Mouse (Mus musculus) kidney, embryonic 15.5 days (tissue): ENCODE measurements around the gene Palld. TPM values are rescaled to one million over a fixed set of nuclear protein-coding genes. Genes with fewer than 3 reads are reported as not detected.

Experiments
- ATAC-seq: fragments of 200-750 bp; cut with Nextera tagmentation; replicated peaks from 2 replicates; pipeline ENCODE4 v1.8.0; 2017; ENCODE audit warnings: moderate TSS enrichment; ENCODE audit not compliant: low FRiP score
- H3K27ac ChIP-seq: fragments of 300-500 bp; sonication (generic); 2 replicates; pipeline ENCODE4 v1.5.1; 2015; ENCODE audit warnings: mild to moderate bottlenecking, inconsistent platforms
- H3K27me3 ChIP-seq: fragments of 300-500 bp; sonication (generic); 2 replicates; pipeline ENCODE4 v1.6.1; 2015; ENCODE audit warnings: inconsistent platforms
- H3K36me3 ChIP-seq: fragments of 300-500 bp; sonication (generic); 2 replicates; pipeline ENCODE4 v1.6.1; 2015; ENCODE audit warnings: inconsistent platforms
- H3K4me1 ChIP-seq: fragments of 300-500 bp; sonication (generic); 2 replicates; pipeline ENCODE4 v1.6.1; 2015; ENCODE audit warnings: inconsistent platforms
- H3K4me2 ChIP-seq: fragments of 300-500 bp; sonication (generic); 2 replicates; pipeline ENCODE4 v1.6.1; 2015; ENCODE audit warnings: moderate library complexity, mild to moderate bottlenecking, inconsistent platforms
- H3K4me3 ChIP-seq: fragments of 300-500 bp; sonication (generic); replicated peaks from 2 replicates; pipeline ENCODE4 v1.5.1; 2015; ENCODE audit warnings: mild to moderate bottlenecking, inconsistent platforms
- H3K9ac ChIP-seq: fragments of 300-500 bp; sonication (generic); 2 replicates; pipeline ENCODE4 v1.6.1; 2015; ENCODE audit warnings: mild to moderate bottlenecking, inconsistent platforms
- H3K9me3 ChIP-seq: fragments of 300-500 bp; sonication (generic); replicated peaks from 2 replicates; pipeline ENCODE4 v1.6.1; 2016; ENCODE audit warnings: inconsistent platforms
- whole genome bisulfite sequencing: fragments of 180-500 bp; shearing (Covaris S2); methylation state at CpG from one replicate; pipeline ENCODE4 v1.1.7; 2015; ENCODE audit warnings: mixed read lengths; 5-methylcytosine and 5-hydroxymethylcytosine counted together
- polyA plus RNA-seq: library from polyadenylated mRNA; unstranded; fragments of >200 nt; fragmentation: Nextera tagmentation; extraction: Ambion mirVana; gene quantifications from 2 replicates; pipeline ENCODE4 v1.2.1, GENCODE M21; 2015

Gene Palld
- polyA plus RNA-seq, 1 experiment from 2014 or later, result 76.7 TPM

- no peaks in the 10 kb centered on the region for H3K36me3 ChIP-seq
- H3K4me1 ChIP-seq, result no peaks in the 10 kb centered on the region
- H3K27ac ChIP-seq, result no peak overlapping the region
- 35% methylated on average over 5 of the region's 5 CpGs for WGBS
- no peaks in the 10 kb centered on the region for H3K27me3 ChIP-seq
- H3K9ac ChIP-seq, result no peak overlapping the region
- no peaks in the 10 kb centered on the region for H3K9me3 ChIP-seq
- H3K4me2 ChIP-seq, result no peak overlapping the region
- no peak for ATAC-seq
- no peak overlapping the region for H3K4me3 ChIP-seq
Observed at GRCm38 (mm10) chr8:61769340-61769879, 133.1 kb downstream of the Palld start.

- peaks cover 34% of the 10 kb centered on the region for H3K4me1 ChIP-seq
- WGBS, result 13% methylated on average over 8 of the region's 8 CpGs
- no peaks in the 10 kb centered on the region for H3K9me3 ChIP-seq
- H3K27me3 ChIP-seq, result peaks cover 11% of the 10 kb centered on the region; the same call in 1 of the 2 replicates
- peak overlapping the region; percentile 68 for H3K27ac ChIP-seq
- peak overlapping the region; percentile 61 for H3K9ac ChIP-seq
- peak overlapping the region; percentile 57 for H3K4me3 ChIP-seq
- H3K36me3 ChIP-seq, result no peaks in the 10 kb centered on the region
- peak; percentile 1; the same call in 1 of the 2 replicates for ATAC-seq
- H3K4me2 ChIP-seq, result peak overlapping the region; percentile 82
Observed at GRCm38 (mm10) chr8:61760190-61760578, 142.3 kb downstream of the Palld start.

DNA sequence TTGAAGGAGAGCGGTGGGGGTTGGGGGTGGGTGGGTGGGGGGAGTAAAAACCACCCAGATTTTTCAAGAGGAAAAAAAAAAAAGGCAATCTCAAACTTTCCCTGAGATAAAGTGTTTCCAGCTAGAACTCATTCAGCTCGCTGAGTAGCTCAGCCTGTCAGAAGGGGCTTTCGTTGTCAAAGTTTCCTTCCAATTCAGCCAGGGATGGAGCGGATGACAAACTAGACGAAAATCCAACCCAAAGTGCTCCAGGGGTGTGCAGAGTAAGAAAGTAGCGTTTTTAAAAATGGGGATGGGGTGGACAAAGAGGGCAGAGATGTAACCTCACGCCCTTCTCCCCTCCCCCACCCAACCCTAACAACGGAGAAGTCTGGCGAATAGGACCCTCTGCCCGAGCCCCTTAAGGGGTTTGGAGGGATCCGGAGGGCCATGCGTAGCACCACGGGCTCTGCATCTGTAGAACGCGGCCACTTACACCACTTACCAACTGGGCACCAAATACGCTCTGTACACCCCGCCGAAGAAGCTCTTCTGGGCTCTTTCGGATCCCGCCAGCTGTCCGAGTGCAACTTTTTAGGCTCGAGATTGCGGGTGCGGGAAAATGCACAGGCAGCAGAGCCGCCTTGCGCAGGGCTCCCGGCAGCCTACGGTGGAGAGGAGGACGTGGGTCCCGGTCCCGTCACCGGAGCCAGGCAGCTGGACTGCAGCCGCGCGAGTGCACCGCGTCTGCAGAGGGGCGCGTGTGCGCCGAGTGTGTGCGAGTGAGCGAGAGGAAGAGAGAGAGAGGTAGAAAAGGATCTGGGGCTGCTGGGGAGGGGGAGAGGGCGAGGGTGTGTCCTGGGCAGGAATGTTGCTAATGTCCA, 142.9 kb downstream of the Palld start:
- peak overlapping the region; percentile 82 for H3K4me2 ChIP-seq
- H3K36me3 ChIP-seq, result no peaks in the 10 kb centered on the region

GRCm38 (mm10) chr8:61758686-61759326, 143.7 kb downstream of the Palld start:
- peak overlapping the region; percentile 82 for H3K4me2 ChIP-seq
- WGBS, result 25% methylated on average over 8 of the region's 8 CpGs
- 0 out of 2 replicates have a peak, but pooled peaks have one; percentile 16 for ATAC-seq
- peaks cover 11% of the 10 kb centered on the region; the same call in 1 of the 2 replicates for H3K27me3 ChIP-seq
- no peaks in the 10 kb centered on the region for H3K36me3 ChIP-seq
- peak overlapping the region; percentile 68; the same call in 1 of the 2 replicates for H3K27ac ChIP-seq
- H3K9me3 ChIP-seq, result no peaks in the 10 kb centered on the region
- peak overlapping the region; percentile 57 for H3K4me3 ChIP-seq
- H3K4me1 ChIP-seq, result peaks cover 34% of the 10 kb centered on the region
- no peak overlapping the region for H3K9ac ChIP-seq

More for the DNA sequence above, 142.9 kb downstream of the Palld start:
- under 1% methylated on average over 43 of the region's 44 CpGs for WGBS
- Histone ChIP-seq H3K27ac (peak overlapping the region; percentile 68), H3K4me1 (peaks cover 34% of the 10 kb centered on the region), H3K4me3 (peak overlapping the region; percentile 57), H3K27me3 (peaks cover 11% of the 10 kb centered on the region; the same call in 1 of the 2 replicates), H3K9me3 (no peaks in the 10 kb centered on the region), H3K9ac (peak overlapping the region; percentile 61)
- ATAC-seq, result peak; percentile 66

DNA sequence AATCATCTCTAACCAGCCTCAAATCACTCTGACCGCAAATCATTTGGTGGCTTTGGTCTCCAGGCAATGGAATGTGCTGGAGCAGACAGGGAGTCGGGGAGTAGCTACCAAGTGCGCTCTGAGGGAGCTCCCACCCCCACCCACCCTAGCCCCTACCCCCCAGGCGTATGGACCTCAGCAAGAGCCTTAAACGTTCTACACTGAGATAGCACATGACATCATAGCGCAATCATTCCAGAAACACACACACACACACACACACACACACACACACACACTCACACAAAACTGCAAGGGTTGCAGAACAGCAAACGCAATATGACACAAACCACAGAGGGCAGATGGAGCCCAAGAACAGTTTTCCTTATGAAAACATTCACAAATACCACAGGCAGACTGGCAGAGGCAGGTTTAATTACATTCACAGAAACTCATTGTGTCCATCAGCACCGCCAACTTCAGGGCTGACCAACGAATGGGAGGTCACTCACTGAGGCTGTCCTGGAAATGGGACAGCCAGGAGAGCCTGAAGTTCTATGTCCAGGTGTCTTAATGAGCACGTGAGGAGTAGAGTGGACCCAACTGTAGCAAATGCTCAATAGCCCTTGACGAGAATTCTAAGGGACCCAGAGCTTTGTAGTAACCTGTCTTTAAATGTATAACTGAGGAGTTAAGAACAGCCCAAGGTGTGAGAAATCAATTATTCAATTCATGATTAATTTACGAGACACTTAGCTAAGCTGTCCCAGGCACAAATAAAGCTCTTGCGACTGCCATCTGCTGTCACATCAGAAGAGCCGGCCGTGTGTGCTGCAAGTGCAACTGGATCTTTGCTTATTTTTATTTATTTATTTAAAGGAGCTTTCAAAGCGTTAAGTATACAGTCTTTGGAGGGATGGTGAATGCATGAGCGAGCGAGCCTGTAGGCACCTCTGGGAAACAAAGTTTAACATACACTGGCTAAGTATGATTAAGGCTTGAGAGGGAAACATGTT, 145.2 kb downstream of the Palld start:
- no peak overlapping the region for H3K9ac ChIP-seq
- no peaks in the 10 kb centered on the region for H3K9me3 ChIP-seq
- H3K4me1 ChIP-seq, result peaks cover 34% of the 10 kb centered on the region
- H3K4me2 ChIP-seq, result peak overlapping the region; percentile 82
- 17% methylated on average over 18 of the region's 18 CpGs for WGBS
- peak overlapping the region; percentile 57 for H3K4me3 ChIP-seq
- peak overlapping the region; percentile 45; the same call in 1 of the 2 replicates for H3K27ac ChIP-seq
- H3K27me3 ChIP-seq, result peaks cover 11% of the 10 kb centered on the region; the same call in 1 of the 2 replicates
- peak; percentile 72 for ATAC-seq
- H3K36me3 ChIP-seq, result no peaks in the 10 kb centered on the region

DNA sequence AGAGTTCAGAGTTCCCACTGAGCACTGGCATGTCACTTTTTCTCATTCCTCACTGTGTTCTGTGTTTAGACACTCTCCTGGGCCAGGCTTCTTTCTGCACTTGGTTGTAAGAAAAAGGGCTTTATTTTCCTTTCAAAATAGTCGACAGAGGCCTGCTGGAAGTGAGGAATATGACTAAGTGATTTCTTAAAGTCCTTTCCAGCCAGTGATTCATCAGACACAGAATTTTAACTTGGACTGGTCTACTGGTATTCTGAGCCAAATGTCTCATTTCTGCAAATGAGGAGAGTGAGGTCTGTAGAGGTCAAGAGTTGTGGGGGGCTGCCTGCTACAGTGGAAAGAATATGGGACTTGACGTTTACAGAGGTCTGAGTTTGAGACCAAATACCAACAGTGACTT, 147.3 kb downstream of the Palld start:
- H3K9ac ChIP-seq, result no peak overlapping the region
- H3K27me3 ChIP-seq, result 0 out of 2 replicates have a peak, but pooled peaks cover 4% of the 10 kb centered on the region
- no peaks in the 10 kb centered on the region for H3K9me3 ChIP-seq
- H3K4me1 ChIP-seq, result peaks cover 33% of the 10 kb centered on the region
- H3K4me2 ChIP-seq, result no peak overlapping the region
- H3K27ac ChIP-seq, result no peak overlapping the region
- H3K4me3 ChIP-seq, result no peak overlapping the region
- WGBS, result 55% methylated on average over 2 of the region's 2 CpGs
- ATAC-seq, result no peak
- no peaks in the 10 kb centered on the region for H3K36me3 ChIP-seq

DNA sequence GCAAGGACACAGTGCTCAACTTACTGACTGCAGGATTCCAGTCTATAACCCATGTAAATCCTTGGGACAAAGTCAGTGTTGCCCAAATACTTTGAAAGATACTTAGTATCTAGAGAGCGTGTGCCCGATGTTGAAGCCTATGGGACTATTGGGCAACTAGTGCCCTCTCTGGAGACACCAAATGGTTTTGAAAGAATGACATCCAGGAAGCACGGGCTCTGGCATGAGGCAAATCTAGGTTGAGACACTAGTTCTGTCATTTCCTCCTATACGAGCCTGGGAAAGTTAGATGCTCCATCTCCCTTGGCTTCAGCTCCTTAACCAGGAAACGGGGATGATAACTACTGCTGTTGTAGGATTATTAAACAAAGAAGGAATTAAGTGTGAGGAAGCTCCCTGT, 155.4 kb downstream of the Palld start:
- H3K27me3 ChIP-seq, result no peaks in the 10 kb centered on the region
- no peak overlapping the region for H3K4me2 ChIP-seq
- no peak overlapping the region for H3K27ac ChIP-seq
- H3K36me3 ChIP-seq, result 0 out of 2 replicates have a peak, but pooled peaks cover 4% of the 10 kb centered on the region
- peaks cover 11% of the 10 kb centered on the region for H3K4me1 ChIP-seq
- H3K9ac ChIP-seq, result no peak overlapping the region
- no peak overlapping the region for H3K4me3 ChIP-seq
- 91% methylated on average over 5 of the region's 5 CpGs for WGBS
- no peak for ATAC-seq
- no peaks in the 10 kb centered on the region for H3K9me3 ChIP-seq

DNA sequence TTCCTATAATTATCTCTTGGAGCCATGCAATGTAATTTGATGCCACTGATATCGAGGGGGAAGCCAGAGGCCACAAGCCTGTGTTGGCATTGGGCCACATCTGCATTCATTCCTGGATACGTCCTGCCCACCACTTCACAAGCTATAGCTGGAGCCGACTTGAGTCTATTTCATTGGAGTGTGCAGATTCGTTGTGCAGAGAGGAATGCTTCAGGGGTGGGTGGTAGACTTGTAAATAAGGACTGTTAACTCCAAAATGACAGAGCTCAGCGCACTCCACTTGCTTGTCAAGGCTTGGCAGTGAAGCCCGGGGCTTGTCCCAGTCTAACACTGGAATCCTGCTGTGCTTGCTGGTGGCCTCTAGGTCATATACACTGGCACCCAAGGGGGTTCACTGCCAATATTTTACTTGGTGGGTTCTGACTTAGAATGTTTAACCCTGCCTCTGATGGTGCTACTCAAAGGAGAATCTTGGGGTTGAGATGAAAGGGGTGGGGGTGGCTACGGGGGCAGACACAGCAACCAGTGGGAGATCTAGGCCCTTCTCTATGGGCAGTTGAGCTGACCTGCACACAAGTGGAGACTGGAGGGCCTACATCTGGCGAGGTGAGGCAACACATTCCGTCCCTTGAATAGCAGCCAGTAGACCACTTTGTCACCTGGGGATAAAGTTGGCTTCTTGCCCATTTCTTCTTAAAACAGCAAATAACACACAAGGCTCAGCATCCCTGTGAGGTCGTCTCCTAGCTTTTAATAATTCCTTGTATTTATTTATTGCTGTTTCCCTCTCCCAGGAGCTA, 157.1 kb downstream of the Palld start:
- Histone ChIP-seq H3K4me3 (no peak overlapping the region), H3K9ac (no peak overlapping the region), H3K36me3 (0 out of 2 replicates have a peak, but pooled peaks cover 4% of the 10 kb centered on the region), H3K9me3 (no peaks in the 10 kb centered on the region), H3K27me3 (no peaks in the 10 kb centered on the region), H3K27ac (no peak overlapping the region), H3K4me1 (peaks cover 11% of the 10 kb centered on the region), H3K4me2 (no peak overlapping the region)
- WGBS, result 37% methylated on average over 10 of the region's 10 CpGs
- ATAC-seq, result peak; percentile 49; the same call in 1 of the 2 replicates

DNA sequence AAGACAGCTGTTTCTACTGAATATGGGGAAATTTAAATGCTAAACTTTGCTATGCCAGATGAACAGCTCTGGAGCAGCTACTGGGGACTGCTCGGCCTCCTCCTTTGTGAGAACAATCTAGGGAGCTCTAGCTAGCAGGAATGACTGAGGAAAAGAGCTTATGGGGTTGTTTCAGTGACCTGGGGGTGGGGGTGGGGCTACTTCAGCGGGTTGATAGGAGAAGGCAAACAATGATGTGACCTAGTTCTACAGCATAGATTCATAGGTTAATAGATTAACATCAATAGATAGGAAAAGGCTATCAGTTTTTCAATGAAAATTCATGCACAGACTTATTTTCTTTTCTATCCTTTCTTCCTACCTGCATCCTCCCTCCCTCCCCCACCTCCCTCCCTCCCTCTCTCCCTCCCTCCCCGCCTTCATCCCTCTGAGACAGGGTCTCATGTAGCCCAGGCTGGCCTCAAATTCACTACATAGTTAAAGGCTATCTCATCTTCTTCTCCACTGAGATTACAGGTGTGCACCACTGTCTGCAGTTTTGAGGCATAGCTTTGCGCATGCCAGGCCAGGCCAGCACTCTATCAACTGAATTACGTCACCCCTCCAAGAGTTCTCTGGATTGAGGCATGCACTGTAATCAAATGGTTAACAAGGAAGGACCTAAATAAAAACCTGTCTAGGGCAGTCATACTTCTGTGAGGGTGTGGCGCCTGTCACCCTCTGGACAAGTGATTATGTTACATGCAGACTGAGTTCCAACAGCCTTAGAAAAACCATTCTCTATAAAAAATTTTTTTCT, 158.5 kb downstream of the Palld start:
- ATAC-seq, result 0 out of 2 replicates have a peak, but pooled peaks have one; percentile 18
- H3K9ac ChIP-seq, result no peak overlapping the region
- H3K4me2 ChIP-seq, result no peak overlapping the region
- H3K27me3 ChIP-seq, result no peaks in the 10 kb centered on the region
- H3K36me3 ChIP-seq, result no peaks in the 10 kb centered on the region
- H3K4me1 ChIP-seq, result peaks cover 11% of the 10 kb centered on the region
- no peak overlapping the region for H3K4me3 ChIP-seq
- H3K9me3 ChIP-seq, result no peaks in the 10 kb centered on the region
- no peak overlapping the region for H3K27ac ChIP-seq
- WGBS, result 82% methylated on average over 6 of the region's 6 CpGs

- ATAC-seq, result no peak
- Histone ChIP-seq H3K36me3 (no peaks in the 10 kb centered on the region), H3K27ac (no peak overlapping the region), H3K4me1 (no peaks in the 10 kb centered on the region), H3K27me3 (no peaks in the 10 kb centered on the region), H3K4me2 (no peak overlapping the region), H3K9me3 (no peaks in the 10 kb centered on the region), H3K9ac (no peak overlapping the region), H3K4me3 (no peak overlapping the region)
- WGBS, result 87% methylated on average over 4 of the region's 4 CpGs
Observed at GRCm38 (mm10) chr8:61737465-61737864, 165.0 kb downstream of the Palld start.
